Mouse (Mus musculus): ENCODE measurements around the gene Tmem104.
A peak's percentile ranks its signal among the peaks of the same experiment; 100 is the strongest.

Gene Tmem104

GRCm38 (mm10) chr11:115187224-115187639 lies at the start of gene Tmem104:
Gene Tmem104 (plus strand): TSS chr11:115187487.
- peak; percentile 98 for DNase-seq

GRCm38 (mm10) chr11:115138597-115139262 lies 48.6 kb upstream of the Tmem104 start:
- peak; percentile 46 to 48 for DNase-seq

GRCm38 (mm10) chr11:115141970-115142369 lies 45.3 kb upstream of the Tmem104 start:
- no peak for DNase-seq

GRCm38 (mm10) chr11:115147813-115148212 lies 39.5 kb upstream of the Tmem104 start:
- no peak for DNase-seq

- peak; percentile 51 to 63 for DNase-seq
These were observed 36.5 kb upstream of the Tmem104 start for GRCm38 (mm10) chr11:115150741-115151254.

GRCm38 (mm10) chr11:115151755-115152429 lies 35.4 kb upstream of the Tmem104 start:
- no peak for DNase-seq

- DNase-seq = no peak
These were observed 34.2 kb upstream of the Tmem104 start for GRCm38 (mm10) chr11:115153088-115153487.

GRCm38 (mm10) chr11:115153699-115154292 lies 33.5 kb upstream of the Tmem104 start:
- peak; percentile 91 for DNase-seq

GRCm38 (mm10) chr11:115155053-115155634 lies 32.1 kb upstream of the Tmem104 start:
- no peak for DNase-seq

GRCm38 (mm10) chr11:115157933-115158719 lies 29.2 kb upstream of the Tmem104 start:
- DNase-seq = peak; percentile 55 to 60

- peak; percentile 88 to 89 for DNase-seq
These were observed 27.1 kb upstream of the Tmem104 start for GRCm38 (mm10) chr11:115160016-115160797.

GRCm38 (mm10) chr11:115160883-115161577 lies 26.3 kb upstream of the Tmem104 start:
- DNase-seq = peak; percentile 91 to 92

- peak; percentile 45 to 50 for DNase-seq
These were observed 25.6 kb upstream of the Tmem104 start for GRCm38 (mm10) chr11:115161578-115162204.

- DNase-seq = no peak
These were observed 25.1 kb upstream of the Tmem104 start for GRCm38 (mm10) chr11:115162205-115162601.

GRCm38 (mm10) chr11:115162832-115163480 lies 24.3 kb upstream of the Tmem104 start, which contains the start of gene Slc9a3r1:
Gene Slc9a3r1 (plus strand): TSS chr11:115163341.
- DNase-seq = peak; percentile 99

- DNase-seq = peak; percentile 69 to 74
These were observed 23.6 kb upstream of the Tmem104 start for GRCm38 (mm10) chr11:115163568-115164150.

- DNase-seq = no peak
These were observed 22.8 kb upstream of the Tmem104 start for GRCm38 (mm10) chr11:115164341-115164975.

GRCm38 (mm10) chr11:115164976-115165374 lies 22.3 kb upstream of the Tmem104 start:
- no peak for DNase-seq

- no peak for DNase-seq
These were observed 20.5 kb upstream of the Tmem104 start for GRCm38 (mm10) chr11:115166776-115167175.

Measured in B cell, adult 2 months (primary cell).